Mouse (Mus musculus): Measurements from ENCODE around the gene Il1r2. TPM values are rescaled to one million over a fixed set of nuclear protein-coding genes. Genes with fewer than 3 reads are reported as not detected.

Il1r2 gene
- polyA plus RNA-seq, 1 experiment from 2014 or later = 0.41 TPM

DNA sequence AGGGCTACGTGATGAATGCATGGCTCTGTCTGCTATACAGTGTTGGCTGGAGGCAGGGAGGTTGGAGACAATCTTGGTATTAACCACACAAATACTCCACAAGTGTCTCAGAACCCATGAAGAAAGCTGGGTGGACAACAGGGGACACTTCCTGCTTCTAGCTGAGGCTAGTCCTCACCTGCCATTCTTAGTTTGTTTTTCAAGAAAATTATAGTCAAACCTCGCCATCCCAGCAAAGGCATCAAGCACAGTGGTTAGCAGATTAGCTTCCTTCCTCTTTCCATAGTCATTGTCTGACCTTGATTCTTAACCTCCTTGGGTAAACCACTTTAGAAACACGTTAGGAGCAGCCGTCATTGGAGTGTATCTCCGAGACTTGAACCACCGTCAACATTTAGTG, 28.2 kb upstream of the Il1r2 start:
- no peak for DNase-seq (ENCODE audit: low spot score)
- Histone ChIP-seq H3K27me3 (ENCODE audit: low read depth, poor library complexity, severe bottlenecking) (no peaks in the 10 kb centered on the region), H3K4me3 (no peak overlapping the region), H3K9me3 (replicated peaks) (no peaks in the 10 kb centered on the region), H3K27ac (no peak overlapping the region), H3K4me1 (no peaks in the 10 kb centered on the region), H3K36me3 (no peaks in the 10 kb centered on the region)
- WGBS = 87% methylated on average over 6 of the region's 6 CpGs

DNA sequence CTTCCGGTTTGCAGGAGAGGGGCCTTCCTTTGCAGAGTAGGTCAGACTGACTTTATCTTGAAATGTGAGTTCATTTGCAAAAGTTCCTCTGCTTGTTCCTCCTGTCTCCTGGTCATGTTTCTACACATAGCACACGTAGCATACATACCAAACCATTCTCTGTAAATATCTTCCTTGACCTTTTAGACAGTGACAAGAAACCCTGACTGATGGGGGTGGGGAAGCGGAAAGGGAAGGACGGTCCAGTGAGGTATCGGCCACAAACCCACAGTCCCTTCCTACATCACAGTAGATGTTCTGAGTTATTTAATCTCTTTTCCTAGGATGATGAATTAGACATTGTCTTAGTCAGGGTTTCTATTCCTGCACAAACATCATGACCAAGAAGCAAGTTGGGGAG, 27.3 kb upstream of the Il1r2 start:
- WGBS = 82% methylated on average over 5 of the region's 5 CpGs
- Histone ChIP-seq H3K4me1 (no peaks in the 10 kb centered on the region), H3K36me3 (no peaks in the 10 kb centered on the region), H3K4me3 (no peak overlapping the region), H3K27ac (no peak overlapping the region), H3K27me3 (ENCODE audit: low read depth, poor library complexity, severe bottlenecking) (no peaks in the 10 kb centered on the region), H3K9me3 (replicated peaks) (no peaks in the 10 kb centered on the region)
- DNase-seq (ENCODE audit: low spot score) = no peak

DNA sequence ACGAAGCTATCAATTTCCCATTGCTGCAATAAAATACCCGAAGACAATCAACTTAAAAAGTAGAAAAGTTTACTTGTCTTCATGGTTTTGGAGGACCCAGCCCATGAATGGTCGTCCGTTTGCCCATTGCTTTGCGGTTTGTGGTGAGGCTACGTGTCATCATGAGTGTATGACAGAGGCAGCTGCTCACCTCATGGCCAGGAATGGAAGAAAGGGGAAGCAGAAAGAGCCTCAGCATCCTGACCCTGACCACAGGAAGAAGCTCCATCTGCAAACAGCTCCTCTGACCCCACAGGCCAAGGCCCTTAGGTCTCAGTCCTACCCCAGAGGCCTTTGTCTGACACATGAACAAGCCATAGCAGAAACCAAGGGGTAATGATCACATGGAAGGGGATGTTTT, 22.7 kb upstream of the Il1r2 start:
- Histone ChIP-seq H3K4me3 (no peak overlapping the region), H3K27ac (no peak overlapping the region), H3K36me3 (no peaks in the 10 kb centered on the region), H3K4me1 (no peaks in the 10 kb centered on the region), H3K27me3 (ENCODE audit: low read depth, poor library complexity, severe bottlenecking) (no peaks in the 10 kb centered on the region), H3K9me3 (replicated peaks) (no peaks in the 10 kb centered on the region)
- no peak for DNase-seq (ENCODE audit: low spot score)
- WGBS = 93% methylated on average over 6 of the region's 6 CpGs

DNA sequence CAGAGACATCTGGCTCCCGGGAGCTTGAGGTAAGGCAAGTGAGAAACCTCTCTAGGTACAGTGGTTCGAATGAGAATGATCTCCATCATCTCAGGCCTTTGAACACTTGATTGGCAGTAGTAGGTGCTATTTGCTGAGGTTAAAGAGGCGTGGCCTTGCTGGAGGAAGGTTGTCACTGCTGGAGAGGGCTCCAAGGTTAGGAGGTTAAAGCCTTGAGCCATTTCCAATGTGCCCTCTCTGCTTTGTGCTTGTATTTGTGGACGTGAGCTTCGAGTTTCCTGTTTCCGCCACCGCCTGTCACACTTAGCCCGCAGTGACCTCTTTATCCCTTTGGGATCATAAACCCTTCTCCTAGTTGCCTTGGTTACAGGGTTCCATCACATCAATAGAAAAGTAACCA, 21.7 kb upstream of the Il1r2 start:
- WGBS = 59% methylated on average over 8 of the region's 8 CpGs
- Histone ChIP-seq H3K27ac (no peak overlapping the region), H3K27me3 (ENCODE audit: low read depth, poor library complexity, severe bottlenecking) (no peaks in the 10 kb centered on the region), H3K4me1 (no peaks in the 10 kb centered on the region), H3K9me3 (replicated peaks) (no peaks in the 10 kb centered on the region), H3K4me3 (no peak overlapping the region), H3K36me3 (no peaks in the 10 kb centered on the region)
- DNase-seq (ENCODE audit: low spot score) = no peak

DNA sequence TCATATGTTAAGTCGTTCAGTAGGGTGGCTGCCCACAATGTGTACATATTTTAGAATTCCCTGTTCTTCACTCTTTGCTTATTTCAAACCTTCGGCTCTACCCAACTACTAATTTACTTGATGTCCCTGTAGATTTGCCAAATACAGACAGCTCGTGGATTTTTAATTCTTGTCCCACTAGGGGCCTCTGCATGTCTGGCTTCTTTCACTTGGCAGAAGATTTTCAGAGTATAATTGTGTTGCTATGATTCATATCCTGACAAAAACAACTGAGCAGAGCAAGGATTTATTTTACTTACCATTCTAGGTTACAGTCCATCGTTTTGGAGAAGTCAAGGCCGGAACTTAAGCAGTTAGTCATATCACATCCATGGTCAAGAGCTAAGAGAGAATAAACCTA, 20.8 kb upstream of the Il1r2 start:
- Histone ChIP-seq H3K27me3 (ENCODE audit: low read depth, poor library complexity, severe bottlenecking) (no peaks in the 10 kb centered on the region), H3K27ac (no peak overlapping the region), H3K36me3 (no peaks in the 10 kb centered on the region), H3K4me1 (no peaks in the 10 kb centered on the region), H3K4me3 (no peak overlapping the region), H3K9me3 (replicated peaks) (no peaks in the 10 kb centered on the region)
- no peak for DNase-seq (ENCODE audit: low spot score)
- 86% methylated on average over 5 of the region's 5 CpGs for WGBS

DNA sequence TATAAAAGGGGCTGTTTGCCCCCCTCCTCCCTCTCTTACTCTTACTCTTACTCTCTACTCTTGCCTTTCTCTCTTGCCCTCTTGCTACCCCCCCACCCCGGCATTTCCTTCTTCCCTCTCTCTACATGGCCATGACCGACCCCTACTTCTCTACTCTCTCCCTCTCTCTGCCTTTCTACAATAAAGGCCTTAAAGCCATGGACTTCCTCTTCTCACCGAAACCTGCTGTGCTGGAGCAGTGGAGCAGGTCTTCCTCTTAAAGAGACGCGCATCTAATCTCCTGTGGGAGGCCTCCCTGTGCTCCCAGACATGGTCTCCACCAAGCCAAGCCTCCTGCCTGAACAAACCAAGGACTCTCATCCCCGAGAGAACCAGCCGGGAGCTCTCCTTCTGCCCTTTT, 18.8 kb upstream of the Il1r2 start:
- H3K27ac ChIP-seq = no peak overlapping the region
- H3K9me3 ChIP-seq (replicated peaks) = no peaks in the 10 kb centered on the region
- H3K4me3 ChIP-seq = no peak overlapping the region
- WGBS = 86% methylated on average over 7 of the region's 7 CpGs
- no peaks in the 10 kb centered on the region for H3K36me3 ChIP-seq
- DNase-seq (ENCODE audit: low spot score) = no peak
- H3K27me3 ChIP-seq (ENCODE audit: low read depth, poor library complexity, severe bottlenecking) = no peaks in the 10 kb centered on the region
- no peaks in the 10 kb centered on the region for H3K4me1 ChIP-seq

DNA sequence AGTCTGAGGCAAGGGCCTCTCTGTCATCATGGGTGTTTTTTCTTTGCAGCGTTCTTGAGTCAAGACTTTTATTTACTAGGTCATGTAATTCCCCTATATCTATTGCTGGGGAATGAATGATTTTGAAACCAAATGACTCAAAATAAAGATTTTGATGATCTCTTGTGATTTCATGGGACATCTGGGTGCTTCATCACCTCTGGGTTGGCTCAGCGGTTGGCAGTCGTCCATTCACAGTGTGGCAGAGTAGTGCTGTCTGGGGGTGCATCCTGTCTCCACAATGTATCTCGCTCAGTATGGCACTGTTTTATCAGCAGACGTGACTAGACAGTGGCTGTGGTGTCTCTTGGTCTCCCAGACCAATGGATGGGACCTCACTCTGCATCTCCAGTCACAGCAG, 17.9 kb upstream of the Il1r2 start:
- no peaks in the 10 kb centered on the region for H3K9me3 ChIP-seq (replicated peaks)
- H3K27ac ChIP-seq = no peak overlapping the region
- no peak overlapping the region for H3K4me3 ChIP-seq
- DNase-seq (ENCODE audit: low spot score) = no peak
- H3K36me3 ChIP-seq = no peaks in the 10 kb centered on the region
- 89% methylated on average over 5 of the region's 5 CpGs for WGBS
- H3K4me1 ChIP-seq = no peaks in the 10 kb centered on the region
- H3K27me3 ChIP-seq (ENCODE audit: low read depth, poor library complexity, severe bottlenecking) = no peaks in the 10 kb centered on the region

DNA sequence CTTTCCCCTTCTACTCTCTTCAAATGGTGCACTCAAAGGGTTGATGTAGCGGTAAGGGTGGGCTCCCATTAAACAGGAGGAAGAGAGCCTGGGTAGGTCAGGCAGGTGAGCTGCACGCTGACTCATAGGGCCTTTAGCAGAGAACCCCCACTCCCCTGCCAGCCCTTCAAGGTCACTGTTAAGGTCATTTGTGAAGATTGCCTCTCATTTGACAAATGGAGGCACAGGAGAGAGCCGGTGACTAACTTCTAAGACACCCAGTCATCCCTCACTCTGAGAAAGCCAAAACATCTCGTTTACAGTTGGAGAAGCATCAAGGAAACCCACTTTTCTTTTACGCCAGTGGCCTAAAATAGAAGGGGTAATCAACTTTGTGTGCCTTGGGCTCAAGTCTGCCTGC, 16.5 kb upstream of the Il1r2 start:
- 66% methylated on average over 5 of the region's 5 CpGs for WGBS

DNA sequence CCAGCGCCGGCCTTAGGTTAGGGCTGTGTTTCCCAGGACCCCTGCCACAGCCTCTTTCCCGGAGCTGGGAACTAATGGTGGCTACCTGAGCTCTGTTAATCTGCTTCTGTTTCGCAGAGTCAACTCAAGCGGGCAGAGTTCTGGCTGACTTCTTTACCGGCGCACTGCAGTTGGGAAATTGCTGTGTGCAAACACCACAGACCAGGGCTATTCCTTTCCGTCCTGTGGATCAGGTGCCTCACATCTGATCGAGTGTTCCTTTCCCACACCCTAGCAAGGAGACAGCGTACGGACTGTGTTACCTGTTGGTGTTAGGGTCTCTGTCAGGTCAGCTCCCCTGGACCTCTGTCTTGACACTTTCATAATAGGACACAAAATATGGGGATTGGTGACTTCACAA, 15.9 kb upstream of the Il1r2 start:
- no peaks in the 10 kb centered on the region for H3K36me3 ChIP-seq
- no peak for DNase-seq (ENCODE audit: low spot score)
- no peaks in the 10 kb centered on the region for H3K27me3 ChIP-seq (ENCODE audit: low read depth, poor library complexity, severe bottlenecking)
- no peaks in the 10 kb centered on the region for H3K9me3 ChIP-seq (replicated peaks)
- H3K27ac ChIP-seq = no peak overlapping the region
- no peak overlapping the region for H3K4me3 ChIP-seq
- 62% methylated on average over 11 of the region's 11 CpGs for WGBS
- H3K4me1 ChIP-seq = no peaks in the 10 kb centered on the region

More for the DNA sequence above, 16.5 kb upstream of the Il1r2 start:
- H3K9me3 ChIP-seq (replicated peaks) = no peaks in the 10 kb centered on the region
- H3K27ac ChIP-seq = no peak overlapping the region
- H3K4me3 ChIP-seq = no peak overlapping the region
- H3K27me3 ChIP-seq (ENCODE audit: low read depth, poor library complexity, severe bottlenecking) = no peaks in the 10 kb centered on the region
- DNase-seq (ENCODE audit: low spot score) = no peak
- H3K36me3 ChIP-seq = no peaks in the 10 kb centered on the region
- no peaks in the 10 kb centered on the region for H3K4me1 ChIP-seq

DNA sequence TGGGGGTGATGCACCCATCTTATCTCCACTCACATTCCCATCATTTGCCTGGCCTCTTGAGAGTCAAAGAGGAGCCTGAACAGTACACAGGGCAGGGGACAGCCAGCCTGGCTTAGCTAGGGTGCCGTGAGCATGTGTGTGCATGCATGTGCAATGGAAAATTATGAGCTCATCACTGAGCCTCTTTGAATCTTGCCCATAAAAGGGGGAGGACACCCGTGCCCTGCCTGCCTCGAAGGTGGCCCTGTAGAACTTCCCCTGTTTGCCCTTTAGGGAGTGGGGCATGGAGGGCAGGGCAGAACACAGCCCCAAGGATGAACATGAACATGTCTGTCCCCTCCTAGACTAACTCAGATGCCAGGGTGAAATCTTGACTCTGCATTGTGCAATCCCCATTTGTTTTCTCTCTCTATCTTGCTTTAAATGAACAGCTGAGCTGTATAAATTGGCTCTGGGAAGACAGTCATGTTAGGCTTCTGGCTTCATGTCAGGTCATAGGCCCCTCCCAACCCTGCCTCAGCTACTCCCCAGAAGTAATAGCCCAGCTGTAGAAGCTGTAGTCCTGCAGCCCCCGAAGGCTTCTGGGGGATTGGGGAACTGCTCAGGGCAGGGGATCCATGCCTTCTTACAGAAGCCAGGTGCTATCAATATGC, 14.6 kb upstream of the Il1r2 start:
- DNase-seq (ENCODE audit: low spot score) = no peak
- Histone ChIP-seq H3K27me3 (ENCODE audit: low read depth, poor library complexity, severe bottlenecking) (no peaks in the 10 kb centered on the region), H3K4me3 (no peak overlapping the region)

DNA sequence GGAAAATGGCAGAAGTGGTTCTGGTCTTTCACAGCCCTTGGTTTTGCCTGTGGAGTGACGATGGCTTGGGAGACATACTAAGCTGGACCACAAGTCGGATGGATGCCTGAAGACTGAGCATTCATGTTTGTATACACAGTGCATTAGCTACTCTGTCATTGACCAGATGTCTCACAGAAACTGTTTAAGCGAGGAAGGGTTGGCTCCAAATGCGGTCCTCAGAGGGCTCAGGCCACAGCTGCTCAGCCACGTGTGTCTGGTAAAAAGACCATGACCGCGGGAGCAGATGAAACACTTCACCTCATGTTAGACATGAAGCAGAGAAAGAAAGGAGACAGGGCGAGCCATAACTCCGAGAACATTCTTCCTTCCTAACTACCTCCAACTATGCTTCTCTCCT, 12.5 kb upstream of the Il1r2 start:
- 90% methylated on average over 9 of the region's 9 CpGs for WGBS
- no peak for DNase-seq (ENCODE audit: low spot score)
- Histone ChIP-seq H3K36me3 (no peaks in the 10 kb centered on the region), H3K27me3 (ENCODE audit: low read depth, poor library complexity, severe bottlenecking) (no peaks in the 10 kb centered on the region), H3K4me3 (no peak overlapping the region), H3K27ac (no peak overlapping the region), H3K9me3 (replicated peaks) (no peaks in the 10 kb centered on the region), H3K4me1 (no peaks in the 10 kb centered on the region)

More for the DNA sequence above, 14.6 kb upstream of the Il1r2 start:
- Histone ChIP-seq H3K27ac (no peak overlapping the region), H3K36me3 (no peaks in the 10 kb centered on the region), H3K9me3 (replicated peaks) (no peaks in the 10 kb centered on the region), H3K4me1 (no peaks in the 10 kb centered on the region)
- 89% methylated on average over 4 of the region's 4 CpGs for WGBS

DNA sequence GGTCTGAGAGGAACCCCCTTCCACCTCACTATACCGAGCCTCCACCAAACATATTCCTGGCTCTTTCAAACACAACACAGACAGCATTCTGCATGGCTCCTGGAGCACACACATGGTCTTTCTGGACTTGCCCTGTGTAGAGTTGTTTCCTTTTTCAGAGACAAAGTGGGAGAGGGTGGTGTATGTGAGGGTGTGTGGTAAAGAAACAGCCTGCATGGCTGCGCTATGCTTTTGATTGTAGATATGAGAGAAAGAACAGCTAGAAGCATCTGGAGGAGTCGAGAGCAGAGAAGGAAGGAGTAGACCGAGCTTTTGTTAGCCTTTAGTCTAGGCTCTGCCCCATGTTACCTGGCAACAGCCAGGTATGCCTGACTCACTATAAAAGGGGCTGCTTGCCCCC, 10.5 kb upstream of the Il1r2 start:
- Histone ChIP-seq H3K27me3 (ENCODE audit: low read depth, poor library complexity, severe bottlenecking) (no peaks in the 10 kb centered on the region), H3K9me3 (replicated peaks) (no peaks in the 10 kb centered on the region), H3K4me3 (no peak overlapping the region), H3K27ac (no peak overlapping the region), H3K36me3 (no peaks in the 10 kb centered on the region), H3K4me1 (no peaks in the 10 kb centered on the region)
- no peak for DNase-seq (ENCODE audit: low spot score)
- whole genome bisulfite sequencing = 85% methylated on average over 4 of the region's 4 CpGs

DNA sequence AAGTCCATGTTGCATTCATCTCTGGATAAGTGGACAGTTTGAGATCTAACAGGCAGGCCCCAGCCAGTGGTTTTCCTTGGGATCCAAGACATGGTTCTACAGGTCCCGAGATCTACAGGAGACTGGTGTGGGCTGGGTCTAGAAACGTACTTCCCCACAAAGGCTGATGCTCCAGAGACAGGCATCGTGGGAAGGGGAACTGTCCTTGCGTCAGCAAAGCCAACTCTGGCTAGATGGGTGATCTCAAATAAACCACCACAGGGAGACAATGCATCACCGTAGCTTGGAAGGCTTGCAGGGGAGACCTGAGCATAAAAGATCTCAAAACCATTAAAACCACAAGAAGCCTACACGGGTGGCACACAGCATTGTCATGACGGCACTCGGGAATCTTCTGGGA, 9.4 kb upstream of the Il1r2 start:
- H3K9me3 ChIP-seq (replicated peaks) = no peaks in the 10 kb centered on the region
- H3K4me1 ChIP-seq = no peaks in the 10 kb centered on the region
- H3K4me3 ChIP-seq = no peak overlapping the region
- H3K27me3 ChIP-seq (ENCODE audit: low read depth, poor library complexity, severe bottlenecking) = no peaks in the 10 kb centered on the region
- no peaks in the 10 kb centered on the region for H3K36me3 ChIP-seq
- WGBS = 90% methylated on average over 8 of the region's 8 CpGs
- no peak for DNase-seq (ENCODE audit: low spot score)
- no peak overlapping the region for H3K27ac ChIP-seq

DNA sequence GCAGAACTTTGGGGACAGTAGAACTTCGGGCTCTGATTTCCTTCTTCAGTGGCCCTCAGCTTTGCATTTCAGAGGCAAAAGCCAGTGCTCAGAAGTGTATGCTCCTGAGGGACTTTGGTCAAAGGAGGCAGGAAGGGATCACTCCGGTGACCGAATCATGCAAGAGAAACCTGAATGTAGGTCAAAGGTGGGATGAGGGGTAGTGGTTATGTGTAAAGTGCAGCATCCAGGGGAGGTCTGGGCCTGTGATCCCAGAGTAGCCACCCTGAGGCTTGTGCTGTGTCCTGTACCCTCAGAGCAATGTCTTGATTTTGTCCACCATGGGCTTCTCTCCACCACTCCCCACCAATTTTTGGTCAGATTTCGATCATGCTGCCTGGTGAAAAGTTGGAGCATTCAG, 1.3 kb upstream of the Il1r2 start:
- H3K4me1 ChIP-seq = no peaks in the 10 kb centered on the region
- no peaks in the 10 kb centered on the region for H3K9me3 ChIP-seq (replicated peaks)
- no peaks in the 10 kb centered on the region for H3K36me3 ChIP-seq
- no peak overlapping the region for H3K4me3 ChIP-seq
- DNase-seq (ENCODE audit: low spot score) = no peak
- no peaks in the 10 kb centered on the region for H3K27me3 ChIP-seq (ENCODE audit: low read depth, poor library complexity, severe bottlenecking)
- no peak overlapping the region for H3K27ac ChIP-seq
- WGBS = 80% methylated on average over 4 of the region's 4 CpGs

Measured in limb, embryonic 10.5 days (tissue).